Mouse (Mus musculus) stomach, embryonic 14.5 days (tissue): ENCODE results near the gene Bcat2. TPM values are rescaled to one million over a fixed set of nuclear protein-coding genes. Genes with fewer than 3 reads are reported as not detected.
A peak's percentile ranks its signal among the peaks of the same experiment; 100 is the strongest.
"Not testable (repeated sequence)": the region's sequence is repeated elsewhere in the genome, so short reads cannot be mapped to it uniquely, and the experiment has no call there.

Source experiments
- ATAC-seq: fragments of 200-750 bp; cut with Nextera tagmentation; 2 replicates; pipeline ENCODE4 v1.8.0; 2017; ENCODE audit warnings: low read depth, moderate TSS enrichment; ENCODE audit not compliant: insufficient number of reproducible peaks, insufficient read depth, low FRiP score
- H3K27ac ChIP-seq: fragments of 300-500 bp; sonication (generic); 2 replicates; pipeline ENCODE4 v1.5.1; 2014; ENCODE audit warnings: mild to moderate bottlenecking, low read length, moderate library complexity, mixed read lengths
- H3K27me3 ChIP-seq: fragments of 300-500 bp; sonication (generic); 2 replicates; pipeline ENCODE4 v1.6.1; 2014; ENCODE audit warnings: low read length, control low read depth, mixed read lengths; ENCODE audit not compliant: control insufficient read depth, insufficient read depth
- H3K36me3 ChIP-seq: fragments of 300-500 bp; sonication (generic); 2 replicates; pipeline ENCODE4 v1.6.1; 2014; ENCODE audit warnings: mild to moderate bottlenecking, control low read depth, low read length, moderate library complexity, mixed read lengths; ENCODE audit not compliant: control insufficient read depth, insufficient read depth
- H3K4me1 ChIP-seq: fragments of 300-500 bp; sonication (generic); 2 replicates; pipeline ENCODE4 v1.6.1; 2014; ENCODE audit warnings: low read length, control low read depth, mixed read lengths; ENCODE audit not compliant: control insufficient read depth, insufficient read depth
- H3K4me2 ChIP-seq: fragments of 300-500 bp; sonication (generic); replicated peaks from 2 replicates; pipeline ENCODE4 v1.6.1; 2014; ENCODE audit warnings: low read depth, low read length, control low read depth
- H3K4me3 ChIP-seq: fragments of 300-500 bp; sonication (generic); 2 replicates; pipeline ENCODE4 v1.5.1; 2014; ENCODE audit warnings: low read depth, low read length, control low read depth
- H3K9ac ChIP-seq: fragments of 300-500 bp; sonication (generic); replicated peaks from 2 replicates; pipeline ENCODE4 v1.6.1; 2014; ENCODE audit warnings: low read depth, mild to moderate bottlenecking, control low read depth, low read length, moderate library complexity, mixed read lengths
- H3K9me3 ChIP-seq: fragments of 300-500 bp; sonication (generic); 2 replicates; pipeline ENCODE4 v1.6.1; 2016; ENCODE audit warnings: low read depth, low read length, control low read depth; ENCODE audit not compliant: control insufficient read depth
- WGBS: fragments of 180-500 bp; shearing (Covaris S2); extraction: QIAGEN DNeasy Blood & Tissue Kit; methylation state at CpG from one replicate; pipeline ENCODE4 v1.1.7; 2014; 5-methylcytosine and 5-hydroxymethylcytosine counted together
- polyA plus RNA-seq: library from polyadenylated mRNA; unstranded; fragments of >200 nt; fragmentation: Nextera tagmentation; extraction: Ambion mirVana; gene quantifications from 2 replicates; pipeline ENCODE4 v1.2.1, GENCODE M21; 2014

The Bcat2 gene
- polyA plus RNA-seq, 1 experiment from 2014 or later: 61.6 TPM

GRCm38 (mm10) chr7:45525809-45526473 lies 44.0 kb upstream of the Bcat2 start, which contains the start of the genes Ppp1r15a and Plekha4:
Ppp1r15a (minus strand) TSS chr7:45526268.
Plekha4 (plus strand) TSS chr7:45526330.
- H3K9ac ChIP-seq: peak within 1 kb of the TSS; percentile 89
- H3K27ac ChIP-seq: peak within 1 kb of the TSS; percentile 91
- ATAC-seq: peak; percentile 85
- H3K4me2 ChIP-seq: peak within 1 kb of the TSS; percentile 91
- WGBS: under 1% methylated on average over 54 of the region's 54 CpGs
- no peaks in the 10 kb centered on the region for H3K9me3 ChIP-seq
- no peaks in the 10 kb centered on the region for H3K27me3 ChIP-seq
- peaks cover 5% of the 10 kb centered on the region; the same call in 1 of the 2 replicates for H3K36me3 ChIP-seq
- H3K4me1 ChIP-seq: peaks cover 33% of the 10 kb centered on the region
- peak within 1 kb of the TSS; percentile 85 for H3K4me3 ChIP-seq

DNA sequence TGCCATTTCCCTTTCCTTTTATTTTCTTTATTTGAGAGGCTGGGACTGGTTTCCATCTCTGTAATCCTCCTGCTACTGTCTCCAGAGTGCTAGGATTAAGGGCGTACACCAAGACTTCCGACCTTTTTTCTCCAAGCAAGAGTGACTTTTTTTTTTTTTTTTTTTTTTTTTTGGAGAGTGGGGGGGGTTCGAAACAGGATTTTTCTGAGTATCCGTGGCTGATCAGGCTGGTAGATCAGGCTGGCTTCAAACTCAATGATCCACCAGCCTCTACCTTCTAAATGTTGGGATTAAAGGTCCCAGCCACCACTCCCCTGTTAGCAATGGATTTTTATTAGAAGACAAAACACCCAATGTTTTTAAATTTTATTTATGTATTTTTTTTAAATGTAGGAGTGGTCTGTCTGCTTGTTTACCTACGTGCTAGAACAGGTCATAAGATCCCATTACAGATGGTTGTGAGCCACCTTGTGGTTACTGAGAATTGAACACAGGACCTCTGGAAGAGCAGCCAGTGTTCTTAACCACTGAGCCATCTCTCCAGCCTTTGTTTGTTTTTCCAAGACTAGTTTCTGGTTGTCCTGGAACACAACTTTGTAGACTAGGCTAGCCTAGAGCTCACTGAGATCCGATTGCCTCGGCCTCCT lies 43.4 kb upstream of the Bcat2 start:
- H3K27ac ChIP-seq: peak overlapping the region; percentile 91
- peak overlapping the region; percentile 91 for H3K4me2 ChIP-seq
- peaks cover 5% of the 10 kb centered on the region; the same call in 1 of the 2 replicates for H3K36me3 ChIP-seq
- no peak overlapping the region; the same call in 1 of the 2 replicates for H3K9ac ChIP-seq
- no peak for ATAC-seq
- WGBS: 24% methylated on average over 7 of the region's 7 CpGs
- peak overlapping the region; percentile 85 for H3K4me3 ChIP-seq
- peaks cover 33% of the 10 kb centered on the region for H3K4me1 ChIP-seq
- H3K27me3 ChIP-seq: no peaks in the 10 kb centered on the region
- no peaks in the 10 kb centered on the region for H3K9me3 ChIP-seq

DNA sequence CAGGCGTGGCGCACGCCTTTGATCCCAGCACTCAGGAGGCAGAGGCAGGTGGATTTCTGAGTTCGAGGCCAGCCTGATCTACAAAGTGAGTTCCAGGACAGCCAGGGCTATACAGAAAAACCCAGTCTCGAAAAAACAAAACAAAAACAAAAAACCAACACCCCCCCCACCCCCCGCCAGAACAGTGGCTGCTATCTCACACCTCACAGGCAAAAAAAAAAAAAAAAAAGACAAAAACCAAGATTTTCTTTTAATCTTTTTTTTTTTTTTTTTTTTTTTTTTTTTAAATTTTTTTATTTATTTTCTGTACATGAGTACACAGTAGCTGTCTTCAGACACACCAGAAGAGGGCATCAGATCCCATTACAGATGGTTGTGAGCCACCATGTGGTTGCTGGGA lies 42.8 kb upstream of the Bcat2 start:
- H3K4me2 ChIP-seq, H3K36me3 ChIP-seq, H3K9ac ChIP-seq, ATAC-seq, H3K4me3 ChIP-seq, H3K27ac ChIP-seq, H3K9me3 ChIP-seq, H3K27me3 ChIP-seq: not testable (repeated sequence)
- 90% methylated on average over 6 of the region's 6 CpGs for WGBS
- peaks cover 32% of the 10 kb centered on the region for H3K4me1 ChIP-seq

- no peak for ATAC-seq
- no peaks in the 10 kb centered on the region for H3K36me3 ChIP-seq
- no peak overlapping the region for H3K9ac ChIP-seq
- H3K9me3 ChIP-seq: no peaks in the 10 kb centered on the region
- H3K4me3 ChIP-seq: no peak overlapping the region
- no peak overlapping the region; the same call in 1 of the 2 replicates for H3K27ac ChIP-seq
- H3K4me1 ChIP-seq: peaks cover 19% of the 10 kb centered on the region
- WGBS: 12% methylated on average over 6 of the region's 6 CpGs
- no peaks in the 10 kb centered on the region for H3K27me3 ChIP-seq
- H3K4me2 ChIP-seq: no peak overlapping the region
These were observed 40.5 kb upstream of the Bcat2 start for GRCm38 (mm10) chr7:45529461-45529860.

DNA sequence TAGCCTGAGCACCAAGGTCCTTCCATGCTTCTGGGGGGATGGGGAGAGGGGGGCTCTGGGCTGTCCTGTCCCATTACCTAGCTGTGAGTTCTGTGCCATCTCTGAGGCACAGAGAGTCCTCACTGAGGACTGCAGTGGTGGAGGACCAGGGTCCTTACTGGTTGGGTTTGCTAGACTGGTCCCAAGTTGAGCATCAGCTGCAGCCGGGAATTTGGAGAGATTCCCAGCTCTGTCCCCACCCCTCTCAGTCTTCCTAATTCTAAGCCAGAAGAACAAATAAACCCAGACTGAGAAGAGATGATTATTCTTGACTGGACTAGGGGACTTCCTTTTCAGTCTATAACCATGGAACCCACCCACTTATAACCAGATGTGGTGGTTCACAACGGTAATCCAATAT lies 39.3 kb upstream of the Bcat2 start:
- H3K9ac ChIP-seq: no peak overlapping the region
- H3K9me3 ChIP-seq: no peaks in the 10 kb centered on the region
- no peak for ATAC-seq
- no peak overlapping the region for H3K4me3 ChIP-seq
- H3K27me3 ChIP-seq: no peaks in the 10 kb centered on the region
- H3K27ac ChIP-seq: no peak overlapping the region
- H3K36me3 ChIP-seq: no peaks in the 10 kb centered on the region
- 47% methylated on average over 2 of the region's 2 CpGs for WGBS
- H3K4me2 ChIP-seq: no peak overlapping the region
- H3K4me1 ChIP-seq: peaks cover 14% of the 10 kb centered on the region

DNA sequence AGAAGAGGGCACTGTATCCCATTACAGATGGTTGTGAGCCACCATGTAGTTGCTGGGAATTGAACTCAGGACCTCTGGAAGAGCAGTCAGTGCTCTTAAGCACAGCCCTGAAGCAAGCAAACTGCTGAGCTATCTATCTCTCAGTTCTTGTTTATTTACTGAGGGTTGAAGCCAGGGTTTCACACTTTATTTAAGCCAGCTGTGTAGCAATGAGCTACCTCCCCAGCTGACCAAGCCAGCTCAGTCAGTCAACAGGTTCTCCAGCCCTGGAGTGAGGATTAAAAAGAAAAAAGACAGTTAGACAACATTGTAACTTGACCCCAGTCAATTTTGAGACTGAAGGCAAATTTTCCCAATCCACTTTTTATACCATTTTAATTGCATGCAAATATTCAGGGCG lies 34.3 kb upstream of the Bcat2 start:
- peaks cover 4% of the 10 kb centered on the region; the same call in 1 of the 2 replicates for H3K4me1 ChIP-seq
- H3K4me2 ChIP-seq: no peak overlapping the region
- no peak overlapping the region for H3K27ac ChIP-seq
- no peak overlapping the region for H3K4me3 ChIP-seq
- H3K27me3 ChIP-seq: no peaks in the 10 kb centered on the region
- 77% methylated on average over 1 of the region's 1 CpGs for WGBS
- no peak overlapping the region for H3K9ac ChIP-seq
- no peaks in the 10 kb centered on the region for H3K9me3 ChIP-seq
- no peaks in the 10 kb centered on the region for H3K36me3 ChIP-seq
- ATAC-seq: no peak

GRCm38 (mm10) chr7:45537602-45538001 lies 32.4 kb upstream of the Bcat2 start:
- no peak for ATAC-seq
- 80% methylated on average over 10 of the region's 10 CpGs for WGBS
- Histone ChIP-seq H3K36me3 (no peaks in the 10 kb centered on the region), H3K27me3 (no peaks in the 10 kb centered on the region), H3K27ac (no peak overlapping the region), H3K9ac (peak overlapping the region; percentile 4; the same call in 1 of the 2 replicates), H3K4me1 (peaks cover 4% of the 10 kb centered on the region; the same call in 1 of the 2 replicates), H3K9me3 (no peaks in the 10 kb centered on the region), H3K4me2 (peak overlapping the region; percentile 56), H3K4me3 (peak overlapping the region; percentile 44; the same call in 1 of the 2 replicates)

GRCm38 (mm10) chr7:45538163-45539041 lies 31.6 kb upstream of the Bcat2 start:
- Histone ChIP-seq H3K27ac (no peak overlapping the region), H3K9me3 (no peaks in the 10 kb centered on the region), H3K9ac (peak overlapping the region; percentile 4; the same call in 1 of the 2 replicates), H3K4me3 (peak overlapping the region; percentile 44), H3K27me3 (no peaks in the 10 kb centered on the region), H3K4me2 (peak overlapping the region; percentile 56), H3K36me3 (no peaks in the 10 kb centered on the region), H3K4me1 (peaks cover 4% of the 10 kb centered on the region; the same call in 1 of the 2 replicates)
- WGBS: 4% methylated on average over 28 of the region's 29 CpGs
- peak; percentile 70; the same call in 1 of the 2 replicates for ATAC-seq
